Mouse (Mus musculus) ovary, postnatal 14 days (tissue): ENCODE data around the gene Gsta3.
"Not testable (repeated sequence)": the region's sequence is repeated elsewhere in the genome, so short reads cannot be mapped to it uniquely, and the experiment has no call there.

Experiments
- DNase-seq: peaks from one replicate; pipeline ENCODE4 v3.0.0; 2022; ENCODE audit warnings: low spot score

Gsta3 gene

DNA sequence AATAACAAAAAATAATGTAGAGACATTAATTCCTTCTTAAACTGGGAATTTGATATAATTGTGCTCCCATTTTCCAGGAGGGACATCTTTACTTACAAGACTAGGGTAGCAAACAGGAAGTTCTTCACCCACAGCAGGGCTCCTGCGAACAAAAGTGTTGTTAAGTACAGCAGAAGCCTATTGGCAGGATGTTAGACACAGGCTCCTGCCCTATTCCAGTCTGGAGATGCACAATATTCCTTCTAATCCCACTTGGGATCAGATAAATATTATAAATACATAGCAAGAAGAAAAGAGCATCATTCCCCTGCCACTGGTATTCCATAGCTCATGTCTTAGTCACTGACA is 12.9 kb downstream of the Gsta3 start:
- no peak for DNase-seq

DNA sequence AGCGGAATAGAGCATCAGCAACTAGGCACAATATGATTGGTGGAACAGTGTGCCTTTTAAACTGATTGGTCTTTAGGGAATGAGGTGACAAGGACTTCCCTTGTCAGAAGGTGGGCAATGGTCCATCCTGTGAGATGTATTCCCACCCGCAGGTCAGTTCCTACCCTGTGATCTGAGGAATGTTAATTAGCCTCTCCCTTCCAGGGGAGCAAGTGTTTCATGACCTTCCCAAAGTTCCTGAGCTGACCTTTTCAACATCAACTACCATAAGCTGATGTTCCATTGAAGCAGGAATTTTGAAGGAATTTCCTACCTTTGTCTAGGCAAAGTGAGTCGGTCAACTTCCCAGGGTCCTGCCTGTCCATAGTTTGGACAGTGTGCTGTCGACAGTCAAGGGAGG is 13.5 kb downstream of the Gsta3 start:
- DNase-seq, result no peak

DNA sequence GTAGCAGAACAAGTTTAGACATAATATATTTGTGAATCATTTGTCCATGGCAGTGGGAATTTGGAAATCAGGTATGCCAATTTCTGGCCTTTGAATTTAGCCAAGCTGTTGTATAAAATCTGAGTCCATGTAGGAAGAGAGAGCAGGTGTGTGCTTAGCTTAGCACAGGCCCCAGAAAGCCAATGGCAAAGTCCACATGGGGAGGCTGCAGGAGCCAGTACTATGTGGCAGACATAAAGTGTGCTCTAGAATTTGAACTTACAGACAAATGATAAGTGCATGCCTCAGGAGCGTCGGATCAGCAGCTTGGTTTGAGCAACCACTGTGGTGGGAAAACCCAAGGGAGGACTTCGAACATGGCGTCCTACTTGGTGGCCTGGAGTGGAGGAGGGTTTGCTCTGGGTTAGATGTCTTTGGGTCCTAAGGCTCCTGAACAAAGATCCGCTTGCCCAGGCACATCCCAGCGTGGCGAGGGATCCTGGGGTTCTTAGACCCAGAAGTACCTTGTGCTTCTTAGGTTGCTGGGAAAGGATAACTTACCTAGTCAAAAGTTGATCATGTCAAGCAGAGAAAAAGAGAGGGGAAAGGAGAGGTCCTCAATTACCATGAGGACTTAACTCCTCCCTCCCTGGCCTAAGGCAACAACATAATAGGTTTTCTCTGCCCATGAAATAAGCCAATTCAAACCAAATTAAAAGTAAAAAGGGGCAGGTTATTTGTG is 15.4 kb downstream of the Gsta3 start:
- DNase-seq, result no peak

DNA sequence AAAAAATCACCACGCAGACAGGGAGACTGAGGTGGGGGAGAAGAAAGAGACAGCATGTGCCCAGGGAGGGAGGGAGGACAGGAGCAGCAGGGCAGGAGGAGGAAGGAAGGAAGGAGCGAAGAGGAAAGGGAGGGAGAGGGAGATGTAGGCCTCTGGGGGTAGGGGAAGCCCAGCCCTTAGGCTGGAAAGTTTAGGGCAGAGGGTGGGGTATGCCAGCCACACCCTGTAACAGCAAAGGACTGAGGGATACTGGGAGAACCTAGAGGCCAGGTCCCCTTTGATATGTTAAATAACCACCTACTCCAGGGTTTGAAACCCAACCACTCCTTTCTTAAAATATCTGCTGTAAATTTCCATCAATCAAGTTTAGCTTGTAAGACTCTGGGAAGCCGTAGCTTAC is 16.0 kb downstream of the Gsta3 start:
- no peak for DNase-seq

DNA sequence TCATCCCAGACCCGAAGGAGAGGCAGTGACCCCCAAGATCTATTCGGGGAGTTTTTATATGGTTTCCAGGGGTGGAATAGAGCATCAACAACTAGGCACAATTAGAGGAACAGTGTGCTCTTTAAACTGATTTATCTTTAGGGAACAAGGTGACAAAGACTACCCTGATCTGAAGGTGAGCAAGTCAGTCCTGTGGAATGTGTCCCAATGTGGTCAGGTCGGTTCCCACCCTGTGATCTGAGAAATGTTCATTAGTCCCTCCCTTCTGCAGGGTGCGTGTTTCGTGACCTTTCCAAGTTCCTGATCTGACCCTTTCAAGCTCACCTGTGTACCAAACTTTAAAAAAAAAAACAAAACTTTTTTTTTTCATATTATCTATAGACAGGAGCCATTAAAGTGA is 16.5 kb downstream of the Gsta3 start:
- no peak for DNase-seq

DNA sequence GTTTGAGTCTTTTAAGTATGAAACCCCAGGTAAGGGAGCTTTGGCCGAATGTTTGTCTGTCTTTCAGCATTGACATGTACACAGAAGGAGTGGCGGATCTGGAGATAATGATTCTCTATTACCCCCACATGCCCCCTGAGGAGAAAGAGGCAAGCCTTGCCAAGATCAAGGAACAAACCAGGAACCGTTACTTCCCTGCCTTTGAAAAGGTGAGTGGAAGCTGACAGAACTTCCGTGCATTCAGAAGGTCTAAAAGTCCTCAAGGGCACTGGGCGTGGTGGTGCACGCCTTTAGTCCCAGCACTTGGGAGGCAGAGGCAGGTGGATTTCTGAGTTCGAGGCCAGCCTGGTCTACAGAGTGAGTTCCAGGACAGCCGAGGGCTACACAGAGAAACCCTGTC is 19.6 kb downstream of the Gsta3 start:
- DNase-seq, result not testable (repeated sequence)

DNA sequence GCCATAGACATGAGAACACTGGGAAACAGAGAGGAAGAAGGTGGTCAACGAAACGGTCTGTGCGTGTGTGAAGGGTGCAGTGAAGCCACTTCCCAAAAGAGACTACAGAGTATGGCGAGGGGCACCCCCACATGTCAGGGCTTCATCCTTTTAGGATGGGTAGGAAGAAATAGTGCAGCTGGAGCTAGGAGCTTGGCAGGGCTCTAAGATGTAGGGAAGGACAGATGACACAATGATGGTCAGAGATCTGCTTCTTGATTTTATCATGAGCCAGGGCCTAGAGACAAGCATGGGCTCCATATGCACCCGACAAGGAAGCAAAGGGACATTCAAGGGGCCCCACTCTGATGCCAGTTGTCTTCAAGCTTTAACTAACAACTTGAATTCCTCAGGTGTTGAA is 22.0 kb downstream of the Gsta3 start:
- DNase-seq, result no peak

DNA sequence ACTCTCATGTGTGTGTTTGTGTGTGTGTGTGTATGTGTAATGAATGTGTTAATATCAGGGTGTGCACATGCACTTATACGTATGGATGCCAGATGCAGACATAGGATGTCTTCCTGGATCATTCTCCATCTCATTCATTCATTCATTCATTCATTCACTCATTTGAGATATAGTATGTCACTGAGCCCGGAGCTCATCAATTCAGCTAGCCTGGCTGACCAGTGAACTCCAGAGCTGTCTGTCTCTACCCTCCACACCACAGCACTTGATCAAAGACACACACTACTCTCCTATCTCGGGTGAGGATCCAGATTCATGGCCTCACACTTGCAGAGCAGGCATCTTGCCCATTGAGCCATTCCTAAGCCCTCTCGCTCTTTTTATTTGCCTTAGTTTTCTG is 23.6 kb downstream of the Gsta3 start:
- no peak for DNase-seq

DNA sequence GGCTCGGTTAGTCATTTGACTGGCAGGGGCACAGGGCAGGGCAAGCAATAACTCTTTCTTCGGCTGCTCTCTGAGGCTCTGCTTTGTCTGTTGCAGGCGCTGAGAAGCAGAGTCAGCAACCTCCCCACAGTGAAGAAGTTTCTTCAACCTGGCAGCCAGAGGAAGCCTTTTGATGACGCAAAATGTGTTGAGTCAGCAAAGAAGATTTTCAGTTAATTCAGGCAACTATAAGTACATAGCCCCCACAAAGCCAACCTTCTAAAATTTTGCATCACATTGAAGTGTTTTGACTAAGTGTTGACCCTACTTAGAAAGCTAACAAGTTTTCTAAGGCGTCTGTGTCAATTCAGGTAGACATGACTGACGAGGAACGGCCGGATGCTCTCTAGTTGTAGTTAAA is 24.4 kb downstream of the Gsta3 start:
- no peak for DNase-seq

DNA sequence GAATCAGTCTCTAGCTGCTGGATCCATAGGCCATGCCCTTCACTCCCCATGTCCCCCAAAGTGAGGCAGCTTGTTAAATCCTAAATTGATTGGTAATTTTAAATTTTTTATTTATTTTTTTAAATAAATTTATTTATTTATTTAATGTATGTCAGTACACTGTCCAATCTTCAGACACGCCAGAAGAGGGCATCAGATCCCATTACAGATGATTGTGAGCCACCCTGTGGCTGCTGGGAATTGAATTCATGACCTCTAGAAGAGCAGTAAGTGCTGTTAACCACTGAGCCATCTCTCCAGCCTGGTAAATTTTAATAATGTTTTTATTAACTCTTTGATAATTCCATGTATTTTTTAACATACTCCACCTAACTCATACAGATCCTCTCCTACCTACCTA is 26.4 kb downstream of the Gsta3 start:
- no peak for DNase-seq

DNA sequence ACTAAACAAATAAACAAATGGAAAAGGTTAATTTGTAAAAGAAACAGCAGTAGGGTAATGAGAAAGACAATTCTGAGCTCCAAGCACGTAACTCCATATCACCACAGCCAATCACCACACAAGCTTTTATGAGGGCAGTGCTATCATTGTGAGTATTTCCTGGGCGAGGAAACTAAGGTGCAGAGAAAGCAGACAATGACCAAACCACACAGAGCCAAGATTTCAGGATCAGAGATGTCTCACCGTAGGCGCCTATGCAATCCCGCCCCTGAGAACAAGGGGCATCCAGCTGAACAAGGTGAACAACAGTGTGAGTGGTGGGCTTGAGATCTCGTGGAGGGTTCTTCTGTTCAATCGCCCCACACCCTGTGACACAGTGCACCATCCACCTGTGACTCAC is 27.1 kb downstream of the Gsta3 start:
- DNase-seq, result not testable (repeated sequence)

DNA sequence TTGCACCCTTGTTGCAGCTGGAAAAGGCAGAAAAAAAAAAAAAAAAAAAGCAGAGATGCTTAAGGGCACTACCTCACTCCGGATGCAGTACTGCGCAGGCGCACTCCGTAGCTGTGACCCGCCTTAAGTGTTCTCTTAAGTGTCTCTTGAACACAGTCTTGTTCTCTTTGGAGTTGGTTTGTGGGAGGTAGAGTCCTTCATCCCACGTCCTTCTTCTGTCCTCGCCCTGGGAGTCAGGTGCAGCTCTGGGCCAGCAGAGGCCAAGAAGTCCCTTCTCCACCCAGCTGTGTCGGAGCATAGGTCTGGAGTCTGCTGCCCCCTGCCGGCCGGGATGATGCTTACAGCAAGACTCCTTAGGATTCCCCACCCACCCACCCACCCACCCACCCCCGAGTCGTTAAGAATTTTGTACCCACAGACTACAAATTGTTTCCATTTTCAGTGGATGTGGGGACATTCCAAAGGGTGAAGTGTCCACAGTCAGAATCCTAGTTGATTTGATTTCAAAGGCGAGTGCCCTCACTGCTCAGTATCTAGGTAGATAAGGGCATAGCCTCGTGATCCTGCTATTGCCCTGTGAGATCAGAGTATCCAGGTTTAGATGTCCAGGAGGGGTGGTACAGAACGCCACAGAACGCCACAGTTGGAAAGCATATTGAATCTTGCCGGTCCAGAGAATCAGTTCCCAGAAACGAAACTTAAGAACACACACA is 31.1 kb downstream of the Gsta3 start:
- DNase-seq, result peak; percentile 77

DNA sequence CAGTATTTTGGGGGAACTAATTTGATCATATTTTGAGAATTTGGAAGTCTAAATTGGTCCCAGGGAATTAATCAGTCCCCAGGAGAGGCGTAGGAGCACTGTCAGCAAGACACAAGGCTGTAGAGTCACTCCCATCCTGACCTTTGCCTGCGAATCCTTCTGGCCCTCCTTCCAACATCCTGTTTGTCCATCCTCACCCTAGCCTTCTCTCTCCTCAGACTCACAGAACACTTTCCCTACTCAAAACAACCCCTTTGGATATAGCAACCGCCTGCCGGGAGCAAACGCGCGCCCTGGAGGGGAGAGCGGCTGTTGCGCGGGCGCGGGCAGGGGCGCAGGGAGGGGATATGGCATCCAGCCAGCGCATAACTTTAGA is 31.7 kb downstream of the Gsta3 start:
- DNase-seq, result peak; percentile 22

DNA sequence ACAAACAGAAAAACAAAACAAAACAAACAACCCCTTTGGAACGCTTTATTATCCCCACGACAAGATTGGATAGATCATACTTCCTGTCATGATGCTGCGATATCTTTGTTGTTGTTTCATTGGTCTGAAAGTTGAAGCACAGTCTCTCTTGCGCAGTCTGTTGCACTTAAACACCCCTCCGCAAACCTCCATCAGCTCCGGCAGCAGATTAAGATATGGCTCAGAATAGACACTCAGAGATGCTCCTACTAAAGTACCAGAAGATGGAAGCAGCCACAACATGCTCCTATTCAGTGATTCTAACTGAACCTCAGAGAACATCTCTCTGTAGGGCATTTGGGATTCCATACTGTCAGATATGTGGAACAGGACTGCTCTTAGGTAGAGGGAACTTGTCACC is 32.7 kb downstream of the Gsta3 start:
- no peak for DNase-seq

DNA sequence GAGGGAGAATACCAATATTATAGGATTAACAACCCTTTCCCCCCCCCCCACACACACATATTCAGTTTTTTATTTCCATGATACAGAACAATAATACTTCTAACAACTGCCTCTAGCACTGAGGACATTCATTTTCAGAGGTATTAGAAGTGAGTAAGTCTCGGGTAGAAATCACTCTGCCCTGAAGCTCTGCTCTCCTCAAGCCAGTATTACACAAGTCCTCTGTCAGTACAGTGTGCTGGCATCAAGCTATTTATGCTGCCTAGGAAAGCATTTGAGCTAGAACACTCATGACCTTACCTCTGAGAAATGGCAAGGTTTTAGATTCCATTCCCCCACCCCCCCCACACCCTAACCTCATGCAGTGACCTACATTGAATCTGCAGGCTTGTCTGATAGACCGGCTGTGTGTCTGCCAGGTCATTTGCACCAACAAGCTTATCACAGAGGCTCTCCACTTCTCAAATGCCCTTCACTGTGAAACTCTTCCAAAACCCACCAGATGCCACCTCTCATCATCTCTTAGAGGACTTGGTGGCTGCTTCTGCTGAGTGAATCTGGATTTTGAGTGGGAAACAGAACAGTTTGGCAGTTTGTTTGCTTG is 34.1 kb downstream of the Gsta3 start:
- DNase-seq, result no peak

DNA sequence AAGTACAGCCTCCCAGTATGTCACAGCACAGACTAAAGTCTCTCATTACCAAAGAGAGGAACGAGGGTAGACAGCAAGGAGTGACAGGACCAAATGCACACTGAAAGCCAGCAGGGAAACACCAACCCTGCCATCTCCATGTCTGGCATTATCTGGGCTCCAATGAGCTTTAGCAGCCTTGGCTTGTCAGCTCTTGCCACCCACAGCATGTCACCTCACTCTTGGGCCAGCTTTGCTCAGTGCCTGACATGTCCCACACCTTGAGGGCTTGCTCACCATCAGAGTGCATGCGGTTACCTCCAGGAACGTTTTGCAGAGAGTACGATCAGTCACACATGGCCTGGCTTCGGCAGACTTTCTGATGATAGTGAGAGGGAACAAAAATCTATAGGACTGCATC is 35.0 kb downstream of the Gsta3 start:
- DNase-seq, result not testable (repeated sequence)

DNA sequence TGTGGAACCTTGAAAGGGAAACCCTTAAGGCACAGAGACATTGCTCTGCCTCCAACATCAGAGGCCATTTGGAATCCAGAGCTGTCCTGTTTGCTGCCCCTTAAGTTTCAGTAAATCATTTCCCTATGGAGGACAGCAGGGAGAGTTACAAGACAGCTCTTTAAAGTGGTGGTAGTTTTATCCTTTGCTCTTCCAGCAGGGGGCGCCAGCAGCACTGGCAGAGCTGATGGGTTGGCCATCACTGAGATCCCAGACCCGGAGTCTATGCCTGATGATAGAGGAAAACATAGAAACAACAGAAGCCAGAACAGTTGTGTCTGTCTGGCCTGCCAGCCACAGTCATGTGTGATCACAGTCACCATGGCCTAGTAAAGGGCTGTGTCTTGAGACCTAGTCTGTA is 35.8 kb downstream of the Gsta3 start:
- DNase-seq, result not testable (repeated sequence)

DNA sequence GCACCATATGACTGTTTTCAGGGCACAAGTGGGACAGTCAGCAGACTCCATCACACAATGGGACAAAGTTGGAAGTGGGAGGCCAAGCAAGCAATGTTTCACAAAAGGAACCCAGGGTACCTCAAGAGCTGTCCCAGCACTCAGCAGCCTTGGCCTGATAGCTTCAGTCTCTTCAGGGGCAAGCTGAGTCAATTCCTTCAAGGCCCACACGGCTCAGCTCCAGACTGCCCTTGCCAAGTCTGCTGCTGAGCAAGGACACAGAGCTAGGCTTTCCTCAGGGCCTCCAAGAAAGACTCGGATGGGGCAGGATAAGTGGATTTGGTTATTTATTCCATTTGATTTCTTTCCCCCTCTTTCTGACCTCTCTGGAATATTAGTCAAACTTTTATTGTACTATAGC is 39.9 kb downstream of the Gsta3 start:
- DNase-seq, result no peak

DNA sequence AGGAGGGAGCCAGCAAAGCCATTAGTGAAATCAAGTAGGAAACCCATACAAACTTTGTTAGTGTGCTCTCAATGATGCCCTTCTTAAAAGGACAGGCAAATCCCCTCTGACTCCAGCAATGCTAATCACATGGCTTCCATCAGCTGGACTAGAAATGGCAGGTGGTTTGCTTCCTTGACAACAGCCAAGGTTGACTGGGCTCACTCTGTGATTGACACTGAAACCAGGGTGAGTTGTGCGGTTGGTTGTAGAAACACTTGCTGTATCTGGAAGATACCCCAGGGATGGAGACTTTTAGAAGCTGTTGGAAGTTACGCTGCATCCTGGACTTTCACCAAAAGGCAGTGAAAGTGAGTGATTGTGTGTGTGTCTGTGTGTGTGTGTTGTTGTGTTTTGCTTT is 44.3 kb downstream of the Gsta3 start:
- not testable (repeated sequence) for DNase-seq

DNA sequence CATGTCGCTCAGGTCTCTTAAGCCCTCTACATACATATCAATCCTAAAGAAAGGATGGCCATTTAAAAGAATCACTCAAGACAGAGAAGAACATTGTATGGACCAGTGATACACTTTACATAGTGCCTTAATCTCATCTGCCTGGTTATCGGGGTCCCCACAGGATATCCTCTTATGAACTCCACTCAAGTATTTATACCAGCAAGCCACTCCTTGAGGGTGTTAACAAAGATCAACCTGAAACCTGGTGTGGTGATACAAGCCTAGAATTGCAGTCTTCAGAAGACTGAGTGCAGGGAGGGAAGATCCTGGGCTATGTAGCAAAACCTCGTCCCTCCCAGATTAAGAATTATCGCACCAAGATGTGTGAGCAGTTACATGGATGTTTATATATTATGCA is 51.0 kb downstream of the Gsta3 start:
- no peak for DNase-seq

DNA sequence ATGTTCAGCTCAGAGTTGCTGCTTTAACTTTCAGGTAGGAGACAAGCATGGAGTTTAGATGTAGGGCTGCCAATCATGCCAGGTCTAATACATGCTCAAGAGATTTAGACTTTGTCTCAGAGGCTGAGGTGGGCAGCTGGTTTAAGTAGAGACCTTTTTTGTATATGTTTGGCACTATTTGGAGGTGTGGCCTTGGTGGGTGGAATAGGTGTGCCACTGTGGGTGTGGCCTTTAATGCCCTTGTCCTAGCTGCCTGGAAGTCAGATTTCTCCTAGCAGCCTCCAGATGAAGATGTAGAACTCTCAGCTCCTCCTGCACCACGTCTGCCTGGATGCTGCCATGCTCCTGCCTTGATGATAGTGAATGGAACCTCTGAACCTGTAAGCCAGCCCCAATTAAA is 52.2 kb downstream of the Gsta3 start:
- no peak for DNase-seq

DNA sequence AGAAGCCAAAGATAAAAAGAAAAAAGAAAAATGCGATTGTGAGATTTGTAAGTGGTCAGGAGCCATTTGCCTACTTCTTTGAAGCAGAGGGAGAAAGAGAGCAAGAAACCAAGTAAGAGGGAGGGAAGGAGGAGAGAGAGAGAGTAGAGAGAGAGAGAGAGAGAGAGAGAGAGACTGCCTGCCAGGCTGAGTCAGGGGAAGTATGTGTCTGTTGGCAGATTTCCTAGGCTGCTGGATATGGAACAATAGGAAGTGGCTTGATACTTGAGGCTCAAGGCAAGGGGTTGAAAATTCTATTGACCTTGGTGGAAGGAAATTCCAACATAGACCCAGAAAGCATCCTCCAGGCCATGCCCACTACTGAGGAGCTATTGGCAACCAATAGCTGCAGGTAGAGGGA is 55.8 kb downstream of the Gsta3 start:
- DNase-seq, result no peak

DNA sequence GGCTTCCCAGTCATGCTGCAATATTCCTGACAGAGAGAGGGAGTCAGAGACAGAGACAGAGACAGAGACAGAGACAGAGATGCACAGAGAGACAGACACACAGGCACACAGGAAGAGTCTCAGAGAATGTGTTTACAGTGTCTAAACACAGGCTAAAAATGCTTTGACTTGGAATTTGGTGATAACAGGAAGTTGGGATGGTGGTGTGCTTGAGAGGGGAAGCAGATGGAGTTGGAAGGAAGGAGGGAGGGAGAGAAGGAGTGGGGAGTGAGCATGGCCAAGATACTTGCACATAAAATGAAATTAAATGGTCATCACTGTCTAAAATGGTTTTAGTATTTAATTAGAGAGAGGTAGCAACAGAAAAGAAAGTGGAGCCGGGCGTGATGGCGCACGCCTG is 57.7 kb downstream of the Gsta3 start:
- no peak for DNase-seq

DNA sequence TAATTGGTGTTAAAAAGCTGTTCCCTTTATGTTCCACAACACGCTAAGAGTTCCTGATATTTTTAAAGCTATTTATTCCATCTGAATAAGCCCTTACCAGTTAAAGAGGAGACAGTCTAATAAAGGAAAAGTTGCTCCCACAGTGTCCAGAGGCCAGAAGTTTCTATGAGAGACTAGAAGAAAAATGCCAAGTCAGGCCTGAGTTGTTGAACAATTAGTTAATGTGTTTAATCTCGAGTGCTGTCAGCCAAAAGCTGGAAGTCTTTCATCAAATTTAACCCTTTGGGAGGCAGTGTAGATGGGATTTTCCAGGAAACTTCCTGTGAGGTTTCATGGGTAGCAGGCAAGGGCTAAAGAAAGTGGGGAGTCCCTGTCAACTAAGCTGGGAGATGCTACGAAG is 59.4 kb downstream of the Gsta3 start:
- DNase-seq, result no peak
